Mouse (Mus musculus) midbrain, embryonic 11.5 days (tissue): Measurements from ENCODE around the gene Pla2g2c. TPM values are rescaled to one million over a fixed set of nuclear protein-coding genes. Genes with fewer than 3 reads are reported as not detected.

Experiments
- ATAC-seq: fragments of 200-750 bp; cut with Nextera tagmentation; 2 replicates; pipeline ENCODE4 v1.8.0; 2017; ENCODE audit warnings: moderate TSS enrichment, moderate library complexity; ENCODE audit not compliant: low FRiP score
- DNase-seq: peaks from one replicate; pipeline ENCODE4 v3.0.0; 2015; ENCODE audit warnings: low spot score; ENCODE audit errors: missing footprints
- H3K27ac ChIP-seq: fragments of 300-500 bp; sonication (generic); 2 replicates; pipeline ENCODE4 v1.5.1; 2014; ENCODE audit warnings: low read depth, low read length
- H3K27me3 ChIP-seq: fragments of 300-500 bp; sonication (generic); 2 replicates; pipeline ENCODE4 v1.6.1; 2014; ENCODE audit warnings: mild to moderate bottlenecking, low read length, moderate library complexity, mixed read lengths; ENCODE audit not compliant: control insufficient read depth, insufficient read depth
- H3K36me3 ChIP-seq: fragments of 300-500 bp; sonication (generic); 2 replicates; pipeline ENCODE4 v1.6.1; 2014; ENCODE audit warnings: mild to moderate bottlenecking, low read length, moderate library complexity, mixed read lengths; ENCODE audit not compliant: control insufficient read depth, insufficient read depth
- H3K4me1 ChIP-seq: fragments of 300-500 bp; sonication (generic); 2 replicates; pipeline ENCODE4 v1.6.1; 2014; ENCODE audit warnings: low read length; ENCODE audit not compliant: control insufficient read depth, insufficient read depth
- H3K4me2 ChIP-seq: fragments of 300-500 bp; sonication (generic); 2 replicates; pipeline ENCODE4 v1.6.1; 2014; ENCODE audit warnings: mild to moderate bottlenecking, moderate library complexity
- H3K4me3 ChIP-seq: fragments of 300-500 bp; sonication (generic); 2 replicates; pipeline ENCODE4 v1.5.1; 2014; ENCODE audit warnings: low read depth, low read length
- H3K9ac ChIP-seq: fragments of 300-500 bp; sonication (generic); 2 replicates; pipeline ENCODE4 v1.6.1; 2014; ENCODE audit warnings: low read length
- H3K9me3 ChIP-seq: fragments of 300-500 bp; sonication (generic); 2 replicates; pipeline ENCODE4 v1.6.1; 2016; ENCODE audit warnings: low read length; ENCODE audit not compliant: control insufficient read depth
- WGBS: fragments of 180-500 bp; shearing (Covaris S2); extraction: QIAGEN DNeasy Blood & Tissue Kit; methylation state at CpG from one replicate; pipeline ENCODE4 v1.1.7; 2014; 5-methylcytosine and 5-hydroxymethylcytosine counted together
- polyA plus RNA-seq: library from polyadenylated mRNA; unstranded; fragments of >200 nt; fragmentation: Nextera tagmentation; extraction: Ambion mirVana; gene quantifications from 2 replicates; pipeline ENCODE4 v1.2.1, GENCODE M21; 2014

Pla2g2c gene
- polyA plus RNA-seq, 1 experiment from 2014 or later = 0.96 TPM

- 85% methylated on average over 8 of the region's 8 CpGs for WGBS
- H3K36me3 ChIP-seq = no peaks in the 10 kb centered on the region
Observed at GRCm38 (mm10) chr4:138712621-138713020, 12.0 kb upstream of the Pla2g2c start.

DNA sequence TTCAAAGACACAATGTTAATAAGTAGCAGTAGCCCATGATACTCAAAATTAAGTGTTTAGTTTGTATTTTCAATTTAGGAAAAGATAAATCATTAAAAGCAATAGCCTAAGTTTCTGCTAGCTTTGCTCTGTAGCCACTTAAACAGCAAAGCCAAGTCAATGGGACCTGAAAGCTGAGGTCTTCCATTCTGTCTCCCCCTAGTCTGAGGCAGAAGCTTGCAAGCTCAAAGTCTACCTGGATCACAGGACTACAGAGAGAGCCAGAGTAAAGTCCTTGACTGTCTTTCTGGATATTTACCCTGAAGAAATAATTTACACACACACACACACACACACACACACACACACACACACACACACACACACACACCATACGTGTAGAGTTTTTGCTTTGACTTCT, 10.4 kb upstream of the Pla2g2c start:
- H3K27ac ChIP-seq = no peak overlapping the region
- no peak overlapping the region for H3K4me3 ChIP-seq
- no peak overlapping the region for H3K9ac ChIP-seq
- H3K9me3 ChIP-seq = no peaks in the 10 kb centered on the region
- H3K4me1 ChIP-seq = no peaks in the 10 kb centered on the region
- DNase-seq (no peak), ATAC-seq (no peak)
- no peak overlapping the region for H3K4me2 ChIP-seq
- WGBS = 67% methylated on average over 1 of the region's 1 CpGs
- H3K27me3 ChIP-seq = no peaks in the 10 kb centered on the region
- H3K36me3 ChIP-seq = no peaks in the 10 kb centered on the region

More at GRCm38 (mm10) chr4:138712621-138713020, 12.0 kb upstream of the Pla2g2c start:
- Histone ChIP-seq H3K4me3 (no peak overlapping the region), H3K4me1 (no peaks in the 10 kb centered on the region), H3K9ac (no peak overlapping the region), H3K27ac (no peak overlapping the region), H3K9me3 (no peaks in the 10 kb centered on the region), H3K4me2 (no peak overlapping the region), H3K27me3 (no peaks in the 10 kb centered on the region)
- ATAC-seq (no peak), DNase-seq (no peak)

GRCm38 (mm10) chr4:138716697-138717096, 7.9 kb upstream of the Pla2g2c start:
- no peak overlapping the region for H3K9ac ChIP-seq
- no peak overlapping the region for H3K27ac ChIP-seq
- no peak for DNase-seq
- no peak overlapping the region for H3K4me2 ChIP-seq
- H3K4me1 ChIP-seq = no peaks in the 10 kb centered on the region
- H3K4me3 ChIP-seq = no peak overlapping the region
- no peaks in the 10 kb centered on the region for H3K36me3 ChIP-seq
- no peaks in the 10 kb centered on the region for H3K9me3 ChIP-seq
- ATAC-seq = no peak
- WGBS = 91% methylated on average over 9 of the region's 9 CpGs
- no peaks in the 10 kb centered on the region for H3K27me3 ChIP-seq

DNA sequence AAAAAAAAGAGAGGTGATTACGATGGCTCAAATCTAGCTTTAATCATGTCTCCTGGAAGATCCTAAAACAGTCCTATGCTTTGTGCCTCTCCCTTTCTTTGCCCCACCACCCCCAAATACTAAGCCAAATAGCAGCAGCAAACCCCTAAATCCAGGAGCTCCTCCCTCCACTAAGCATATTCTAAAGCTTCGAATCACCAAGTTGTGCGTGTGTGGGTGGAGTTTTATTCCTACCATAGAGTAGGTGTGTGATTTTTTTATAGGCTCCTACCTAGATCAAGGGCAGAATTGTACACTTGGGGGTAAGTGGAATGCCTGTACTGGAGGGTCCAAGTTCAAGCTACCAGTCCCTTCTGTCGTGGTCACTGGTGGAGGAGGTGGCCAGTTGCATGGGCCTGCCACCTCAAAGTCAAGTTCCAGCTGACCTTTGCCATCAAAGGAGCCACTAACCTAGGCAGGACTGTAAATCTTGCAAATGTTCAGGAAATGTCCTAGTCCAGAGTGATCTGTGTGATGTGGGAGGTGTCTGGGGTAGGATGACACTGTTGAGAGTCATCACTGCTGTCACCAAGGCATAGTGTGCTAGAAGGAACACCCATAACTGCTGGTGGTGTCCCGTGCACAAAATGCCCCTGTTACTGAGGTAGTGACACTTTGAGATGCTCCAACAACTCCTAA, 5.9 kb upstream of the Pla2g2c start:
- Histone ChIP-seq H3K4me3 (no peak overlapping the region), H3K4me2 (no peak overlapping the region), H3K9ac (no peak overlapping the region), H3K27ac (no peak overlapping the region), H3K27me3 (no peaks in the 10 kb centered on the region), H3K9me3 (no peaks in the 10 kb centered on the region), H3K4me1 (no peaks in the 10 kb centered on the region), H3K36me3 (no peaks in the 10 kb centered on the region)
- DNase-seq = no peak
- ATAC-seq = no peak
- 85% methylated on average over 5 of the region's 5 CpGs for WGBS

DNA sequence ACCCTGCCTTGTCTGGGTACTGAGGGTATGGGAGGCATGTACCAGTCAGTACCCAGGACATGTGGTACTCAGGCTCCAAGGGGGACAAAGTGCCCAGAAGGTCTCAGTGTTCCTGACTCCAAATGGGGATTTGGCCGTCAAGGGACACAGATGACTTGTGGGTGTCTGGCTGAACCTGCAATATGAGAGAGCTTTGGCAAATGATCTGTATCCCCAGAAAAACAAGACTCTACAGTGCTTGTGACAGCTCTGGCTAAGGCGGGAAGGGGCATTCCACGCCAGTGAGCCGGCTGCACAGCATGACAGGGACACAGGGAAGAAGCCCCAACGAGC, 5.4 kb upstream of the Pla2g2c start:
- Histone ChIP-seq H3K4me3 (no peak overlapping the region), H3K4me2 (no peak overlapping the region), H3K27me3 (no peaks in the 10 kb centered on the region), H3K4me1 (no peaks in the 10 kb centered on the region), H3K36me3 (no peaks in the 10 kb centered on the region), H3K9me3 (no peaks in the 10 kb centered on the region), H3K27ac (no peak overlapping the region), H3K9ac (no peak overlapping the region)
- 82% methylated on average over 5 of the region's 5 CpGs for WGBS
- DNase-seq (no peak), ATAC-seq (no peak)

- no peak for ATAC-seq
- Histone ChIP-seq H3K4me1 (peaks cover 7% of the 10 kb centered on the region), H3K4me2 (no peak overlapping the region), H3K9ac (no peak overlapping the region), H3K9me3 (no peaks in the 10 kb centered on the region), H3K36me3 (no peaks in the 10 kb centered on the region), H3K27me3 (no peaks in the 10 kb centered on the region), H3K4me3 (no peak overlapping the region), H3K27ac (no peak overlapping the region)
- DNase-seq = no peak
- WGBS = 84% methylated on average over 15 of the region's 15 CpGs
Observed at GRCm38 (mm10) chr4:138723493-138724281, 905 bp upstream of the Pla2g2c start.

DNA sequence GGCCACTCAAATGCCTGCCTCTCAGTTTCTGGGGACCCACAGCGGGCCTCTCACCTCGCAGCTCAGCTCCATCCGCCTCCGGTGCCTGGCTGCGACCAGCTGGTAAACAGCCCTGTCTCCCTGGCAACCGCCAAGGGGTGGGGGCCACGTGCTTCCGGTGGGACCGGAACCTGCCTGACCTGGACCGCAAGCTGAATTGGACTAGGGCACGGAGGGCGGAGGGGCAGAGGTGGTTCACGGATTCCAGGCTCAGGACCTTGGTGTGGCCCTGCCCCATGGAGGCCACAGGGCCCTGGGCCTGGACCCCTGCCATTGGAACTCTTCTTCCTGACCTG, 502 bp downstream of the Pla2g2c start:
- Histone ChIP-seq H3K27me3 (no peaks in the 10 kb centered on the region), H3K4me2 (peak overlapping the region; percentile 47), H3K9ac (peak overlapping the region; percentile 52), H3K36me3 (no peaks in the 10 kb centered on the region), H3K27ac (no peak overlapping the region), H3K9me3 (no peaks in the 10 kb centered on the region), H3K4me3 (peak overlapping the region; percentile 24; the same call in 1 of the 2 replicates), H3K4me1 (peaks cover 7% of the 10 kb centered on the region)
- ATAC-seq = peak; percentile 77
- 6% methylated on average over 13 of the region's 13 CpGs for WGBS
- DNase-seq = peak; percentile 92

GRCm38 (mm10) chr4:138725751-138726150, 1.2 kb downstream of the Pla2g2c start:
- Histone ChIP-seq H3K36me3 (no peaks in the 10 kb centered on the region), H3K4me2 (no peak overlapping the region), H3K27ac (no peak overlapping the region), H3K9me3 (no peaks in the 10 kb centered on the region), H3K27me3 (no peaks in the 10 kb centered on the region), H3K9ac (no peak overlapping the region), H3K4me3 (no peak overlapping the region), H3K4me1 (peaks cover 7% of the 10 kb centered on the region)
- no peak for DNase-seq
- no peak for ATAC-seq
- WGBS = 87% methylated on average over 5 of the region's 5 CpGs

GRCm38 (mm10) chr4:138729018-138729703, 4.6 kb downstream of the Pla2g2c start:
- ATAC-seq (peak; percentile 40; the same call in 1 of the 2 replicates), DNase-seq (peak; percentile 87)
- no peak overlapping the region for H3K27ac ChIP-seq
- no peak overlapping the region for H3K9ac ChIP-seq
- 32% methylated on average over 9 of the region's 9 CpGs for WGBS
- no peaks in the 10 kb centered on the region for H3K36me3 ChIP-seq
- H3K9me3 ChIP-seq = no peaks in the 10 kb centered on the region
- no peak overlapping the region for H3K4me2 ChIP-seq
- H3K27me3 ChIP-seq = no peaks in the 10 kb centered on the region
- H3K4me3 ChIP-seq = no peak overlapping the region
- H3K4me1 ChIP-seq = peaks cover 7% of the 10 kb centered on the region
